23 mouse cellular contexts compared by ENCODE assay signal in the genomic region with DNA sequence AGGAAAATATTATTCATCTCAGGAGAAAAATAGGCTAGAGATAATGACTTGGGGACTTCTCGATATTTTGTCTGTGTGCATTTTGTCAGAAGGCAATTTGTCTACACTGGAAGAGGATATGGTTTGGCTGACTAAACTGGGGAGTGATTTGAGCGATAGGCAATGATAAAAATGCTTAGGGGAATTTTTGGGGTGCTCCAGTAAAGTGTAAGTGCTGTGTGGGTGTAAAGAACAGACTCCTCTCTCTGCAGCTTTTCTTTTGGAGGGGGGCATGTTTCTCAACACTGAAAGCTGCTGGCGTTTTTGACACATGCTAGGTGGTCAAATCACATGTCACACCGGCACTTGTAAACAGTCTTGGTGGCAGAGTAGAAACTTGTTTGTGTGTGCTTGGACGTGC.
DNase-seq lines count a peak whose midpoint lies in the region; ATAC-seq lines count a peak whose summit lies in the region.
"Had no signal": no experiment of that assay in that cellular context is flagged by ENCODE, and none has a peak within 500 bp of the region (broad histone marks: within the 10 kb centered on the region; RNA-seq: fewer than 3 reads in every experiment).

No protein-coding gene starts in this region.

- ATAC-seq in CD4-positive, CD25-positive, alpha-beta regulatory T cell, adult 4 months: peak; percentile 91
- ATAC-seq: forebrain, embryonic 14.5 days; forebrain, embryonic 16.5 days had no signal

- 80% methylated on average over 5 of the region's 5 CpGs for WGBS in limb, embryonic 10.5 days

- H3K27me3 ChIP-seq in limb, embryonic 10.5 days (ENCODE audit: low read depth, poor library complexity, severe bottlenecking): no peaks in the 10 kb centered on the region
- H3K27me3 ChIP-seq: embryonic facial prominence, embryonic 12.5 days; forebrain, embryonic 12.5 days had no signal

- H3K4me3 ChIP-seq in limb, embryonic 10.5 days: no peak overlapping the region
- H3K4me3 ChIP-seq: embryonic facial prominence, embryonic 10.5 days; embryonic facial prominence, embryonic 12.5 days; forebrain, embryonic 10.5 days; forebrain, embryonic 12.5 days had no signal

- H3K9me3 ChIP-seq in limb, embryonic 10.5 days (replicated peaks): no peaks in the 10 kb centered on the region
- H3K9me3 ChIP-seq: embryonic facial prominence, embryonic 10.5 days; embryonic facial prominence, embryonic 12.5 days; forebrain, embryonic 10.5 days; forebrain, embryonic 12.5 days had no signal

- no peaks in the 10 kb centered on the region for H3K4me1 ChIP-seq in limb, embryonic 10.5 days
- H3K4me1 ChIP-seq: embryonic facial prominence, embryonic 12.5 days; forebrain, embryonic 10.5 days; forebrain, embryonic 12.5 days had no signal

- DNase-seq in A20 (ENCODE audit: low read depth, low spot score): peak; percentile 51
- DNase-seq in CD4-positive helper T cell, adult 2 months (ENCODE audit: low read depth, low spot score): peak; percentile 76
- DNase-seq in induced T-regulatory cell, adult 2 months (ENCODE audit: low read depth): peak; percentile 78
- DNase-seq in adrenal gland, postnatal 25 days: no peak
- DNase-seq in adrenal gland, adult (ENCODE audit: inconsistent age in 2 of 2, low spot score in 1 of 2): no peak
- no peak for DNase-seq in urinary bladder, postnatal 14 days (ENCODE audit: low spot score)
- DNase-seq in limb, embryonic 10.5 days (ENCODE audit: low spot score): no peak
- DNase-seq: adrenal gland, adult 2 months; adrenal gland, postnatal 10 days; adrenal gland, postnatal 36 days; B cell, adult 2 months; cerebellum, adult 11-12 months; cerebellum, adult 2 months; cerebellum, adult 9-10 months; cerebellum, postnatal 10 days; cerebellum, postnatal 25 days had no signal

- no peak overlapping the region for H3K27ac ChIP-seq in limb, embryonic 10.5 days
- H3K27ac ChIP-seq: embryonic facial prominence, embryonic 10.5 days; embryonic facial prominence, embryonic 12.5 days; forebrain, embryonic 10.5 days; forebrain, embryonic 12.5 days had no signal

- no peaks in the 10 kb centered on the region for H3K36me3 ChIP-seq in limb, embryonic 10.5 days
- H3K36me3 ChIP-seq: embryonic facial prominence, embryonic 10.5 days; embryonic facial prominence, embryonic 12.5 days; forebrain, embryonic 10.5 days; forebrain, embryonic 12.5 days had no signal

Comparison
In these comparisons a context has a peak if more than half of its experiments do, and no peak if none do; other contexts are left out.
1. DNase-seq: peak in A20 (single experiment), CD4-positive helper T cell, adult 2 months (single experiment) and induced T-regulatory cell, adult 2 months (single experiment); none in adrenal gland, postnatal 25 days (single experiment), adrenal gland, adult (0 of 2), urinary bladder, postnatal 14 days (single experiment) and limb, embryonic 10.5 days (single experiment).